Mouse (Mus musculus) midbrain, embryonic 16.5 days (tissue): ENCODE measurements at regions not wholly inside any gene's neighbourhood (a gene's known extent, or its start where the extent isn't known, plus 50 kb on each side); places are given as distances from the start of the nearest gene placed in this dataset.

ENCODE experiments used
- ATAC-seq: fragments of 200-750 bp; cut with Nextera tagmentation; 2 replicates; pipeline ENCODE4 v1.8.0; 2017; ENCODE audit warnings: moderate TSS enrichment
- H3K27ac ChIP-seq: fragments of 300-500 bp; sonication (generic); 2 replicates; pipeline ENCODE4 v1.5.1; 2014; ENCODE audit warnings: mild to moderate bottlenecking, low read length, mixed read lengths
- H3K27me3 ChIP-seq: fragments of 300-500 bp; sonication (generic); 2 replicates; pipeline ENCODE4 v1.6.1; 2014; ENCODE audit warnings: low read depth, low read length, mixed read lengths; ENCODE audit not compliant: control insufficient read depth, insufficient read depth
- H3K36me3 ChIP-seq: fragments of 300-500 bp; sonication (generic); 2 replicates; pipeline ENCODE4 v1.6.1; 2014; ENCODE audit warnings: mild to moderate bottlenecking, low read length, moderate library complexity, mixed read lengths; ENCODE audit not compliant: control insufficient read depth, insufficient read depth
- H3K4me1 ChIP-seq: fragments of 300-500 bp; sonication (generic); 2 replicates; pipeline ENCODE4 v1.6.1; 2014; ENCODE audit warnings: mild to moderate bottlenecking, low read length, mixed read lengths; ENCODE audit not compliant: control insufficient read depth, insufficient read depth
- H3K4me2 ChIP-seq: fragments of 300-500 bp; sonication (generic); 2 replicates; pipeline ENCODE4 v1.6.1; 2014; ENCODE audit warnings: mild to moderate bottlenecking, low read length, mixed read lengths
- H3K4me3 ChIP-seq: fragments of 300-500 bp; sonication (generic); 2 replicates; pipeline ENCODE4 v1.5.1; 2014; ENCODE audit warnings: low read depth, mild to moderate bottlenecking, low read length, moderate library complexity, mixed read lengths
- H3K9ac ChIP-seq: fragments of 300-500 bp; sonication (generic); 2 replicates; pipeline ENCODE4 v1.6.1; 2014; ENCODE audit warnings: low read depth, low read length, mixed read lengths
- H3K9me3 ChIP-seq: fragments of 300-500 bp; sonication (generic); replicated peaks from 2 replicates; pipeline ENCODE4 v1.6.1; 2014; ENCODE audit warnings: mild to moderate bottlenecking, low read length, mixed read lengths; ENCODE audit not compliant: control insufficient read depth, poor library complexity, severe bottlenecking
- WGBS: fragments of 180-500 bp; shearing (Covaris S2); extraction: QIAGEN DNeasy Blood & Tissue Kit; methylation state at CpG from one replicate; pipeline ENCODE4 v1.1.7; 2014; 5-methylcytosine and 5-hydroxymethylcytosine counted together

DNA sequence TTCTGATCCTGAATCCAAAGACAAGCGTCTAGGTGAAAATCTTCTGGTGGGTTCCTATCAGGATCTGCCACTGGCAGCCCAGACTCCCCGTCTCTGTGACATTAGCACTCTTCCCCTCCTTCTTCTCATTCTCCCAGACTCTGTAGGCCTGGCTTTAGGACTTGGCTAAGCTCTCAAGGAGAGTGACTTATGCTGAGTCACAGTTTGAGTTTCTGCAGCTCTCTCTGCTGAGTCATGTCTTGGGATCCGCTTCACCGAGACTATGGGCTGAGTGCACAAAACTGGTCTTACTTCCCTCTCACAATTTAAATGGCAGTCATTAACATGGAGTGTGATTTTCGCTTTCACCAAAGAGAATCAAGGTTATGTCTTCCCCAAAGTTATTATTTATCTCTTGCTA lies 85.2 kb upstream of the Oxgr1 start:
- 85% methylated on average over 5 of the region's 5 CpGs for WGBS
- no peak overlapping the region for H3K27ac ChIP-seq
- no peaks in the 10 kb centered on the region for H3K9me3 ChIP-seq
- no peak for ATAC-seq
- no peak overlapping the region for H3K9ac ChIP-seq
- H3K4me1 ChIP-seq = no peaks in the 10 kb centered on the region
- no peaks in the 10 kb centered on the region for H3K36me3 ChIP-seq
- no peak overlapping the region for H3K4me2 ChIP-seq
- no peak overlapping the region for H3K4me3 ChIP-seq
- H3K27me3 ChIP-seq = no peaks in the 10 kb centered on the region

DNA sequence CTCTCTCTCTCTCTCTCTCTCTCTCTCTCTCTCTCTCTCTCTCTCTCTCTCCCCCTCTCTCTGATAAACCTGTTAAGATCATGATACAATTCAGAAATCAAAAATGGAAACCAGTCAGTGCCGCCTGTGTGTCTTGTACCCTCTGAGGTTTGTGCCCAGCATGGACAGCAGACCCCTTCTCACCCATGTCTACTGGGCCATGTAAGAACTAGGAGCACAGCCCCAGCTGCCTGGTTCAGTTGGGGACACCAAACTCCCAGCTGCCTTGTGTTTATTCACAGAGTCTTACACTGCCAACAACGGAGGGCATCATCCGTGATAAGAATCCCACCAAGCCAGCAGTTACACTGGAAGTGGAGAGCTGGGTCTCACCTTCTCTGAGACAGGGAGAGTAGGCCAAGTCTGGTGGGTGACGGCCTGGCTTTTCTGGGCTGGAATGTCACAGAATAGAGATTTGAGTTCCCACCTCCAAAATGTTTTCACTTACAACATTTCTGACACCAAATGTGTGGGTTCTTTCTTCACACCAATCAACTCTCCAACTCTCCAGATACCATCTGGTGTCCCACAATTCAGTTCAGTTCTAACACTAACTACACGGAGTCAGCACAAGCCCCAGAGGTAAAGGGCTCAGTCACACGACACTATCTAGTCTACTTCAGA lies 92.2 kb upstream of the Oxgr1 start:
- WGBS = 86% methylated on average over 6 of the region's 6 CpGs
- no peak for ATAC-seq
- no peak overlapping the region for H3K4me3 ChIP-seq
- no peaks in the 10 kb centered on the region for H3K27me3 ChIP-seq
- no peaks in the 10 kb centered on the region for H3K9me3 ChIP-seq
- H3K9ac ChIP-seq = no peak overlapping the region
- no peaks in the 10 kb centered on the region for H3K36me3 ChIP-seq
- no peak overlapping the region for H3K4me2 ChIP-seq
- peaks cover 5% of the 10 kb centered on the region; the same call in 1 of the 2 replicates for H3K4me1 ChIP-seq
- H3K27ac ChIP-seq = no peak overlapping the region

DNA sequence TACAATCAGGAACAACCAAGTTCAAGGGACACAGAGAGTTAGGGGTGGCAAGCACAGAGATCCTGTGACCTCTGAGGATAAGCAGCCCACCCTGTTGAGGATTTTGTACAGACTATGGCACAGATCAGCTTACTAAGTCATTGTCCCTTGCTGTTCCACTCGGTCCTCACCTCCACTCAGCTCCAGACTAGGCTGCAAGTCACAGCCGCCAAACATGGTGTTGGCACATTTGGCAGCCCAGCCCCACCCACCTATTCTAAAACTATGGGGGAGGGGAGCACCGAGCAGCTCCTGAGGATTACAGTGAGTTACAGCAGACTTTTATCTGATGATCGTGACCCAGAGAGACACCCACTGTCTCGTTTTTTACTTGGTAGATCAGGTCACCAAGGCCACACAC lies 93.0 kb upstream of the Oxgr1 start:
- Histone ChIP-seq H3K36me3 (no peaks in the 10 kb centered on the region), H3K9me3 (no peaks in the 10 kb centered on the region), H3K27ac (no peak overlapping the region), H3K9ac (no peak overlapping the region), H3K4me3 (no peak overlapping the region), H3K4me2 (no peak overlapping the region), H3K27me3 (no peaks in the 10 kb centered on the region), H3K4me1 (peaks cover 7% of the 10 kb centered on the region; the same call in 1 of the 2 replicates)
- no peak for ATAC-seq
- 52% methylated on average over 5 of the region's 5 CpGs for WGBS

DNA sequence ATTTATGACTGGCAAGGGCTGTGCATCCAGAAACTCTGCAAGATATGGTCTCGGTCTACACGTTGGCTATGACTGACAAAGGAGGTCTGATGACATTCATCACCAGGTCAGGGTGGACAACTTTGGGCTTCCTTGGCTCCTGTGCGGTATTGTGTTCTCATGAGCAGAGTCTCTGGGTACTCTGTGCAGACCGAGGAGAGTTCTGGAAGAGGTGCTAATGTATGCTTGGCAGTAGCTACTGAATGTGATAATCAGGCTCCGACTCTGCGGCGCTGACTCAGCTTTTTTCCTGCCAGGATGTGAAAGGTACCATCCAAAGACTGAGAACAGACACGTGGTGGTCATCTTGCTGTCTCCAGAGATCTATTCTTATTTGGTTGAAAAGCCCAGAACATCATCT lies 94.5 kb upstream of the Oxgr1 start:
- Histone ChIP-seq H3K4me1 (peaks cover 15% of the 10 kb centered on the region), H3K9me3 (no peaks in the 10 kb centered on the region), H3K36me3 (no peaks in the 10 kb centered on the region), H3K4me3 (no peak overlapping the region), H3K9ac (no peak overlapping the region), H3K4me2 (no peak overlapping the region), H3K27me3 (no peaks in the 10 kb centered on the region), H3K27ac (no peak overlapping the region)
- 87% methylated on average over 8 of the region's 8 CpGs for WGBS
- ATAC-seq = no peak

DNA sequence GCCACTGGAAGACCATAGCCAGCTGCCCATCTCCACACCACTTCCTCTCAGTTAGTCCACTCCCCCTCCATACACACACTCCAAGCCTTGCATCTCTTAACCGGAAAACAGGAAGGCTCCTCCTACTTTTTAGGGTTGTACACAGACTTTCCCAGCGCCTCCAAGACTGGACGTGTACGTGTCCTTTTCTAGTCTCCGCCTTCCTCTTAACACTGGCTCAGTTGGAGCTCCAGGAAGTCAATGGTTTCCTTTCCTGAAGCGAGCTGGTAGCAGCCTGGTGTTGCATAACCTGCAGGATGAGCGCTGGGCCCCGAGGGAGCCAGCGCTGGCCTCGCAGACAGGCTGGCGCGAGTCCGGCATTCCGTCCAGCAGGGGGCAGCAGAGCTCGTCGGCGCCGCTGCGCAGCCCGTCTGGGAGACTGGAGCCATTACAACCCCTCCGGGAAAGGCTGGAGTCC lies 95.5 kb upstream of the Oxgr1 start:
- H3K27ac ChIP-seq = no peak overlapping the region
- peak; percentile 85 for ATAC-seq
- peaks cover 15% of the 10 kb centered on the region for H3K4me1 ChIP-seq
- peak overlapping the region; percentile 29 for H3K4me3 ChIP-seq
- H3K9me3 ChIP-seq = no peaks in the 10 kb centered on the region
- H3K36me3 ChIP-seq = no peaks in the 10 kb centered on the region
- H3K4me2 ChIP-seq = peak overlapping the region; percentile 44
- H3K27me3 ChIP-seq = no peaks in the 10 kb centered on the region
- 1% methylated on average over 21 of the region's 21 CpGs for WGBS
- H3K9ac ChIP-seq = no peak overlapping the region

DNA sequence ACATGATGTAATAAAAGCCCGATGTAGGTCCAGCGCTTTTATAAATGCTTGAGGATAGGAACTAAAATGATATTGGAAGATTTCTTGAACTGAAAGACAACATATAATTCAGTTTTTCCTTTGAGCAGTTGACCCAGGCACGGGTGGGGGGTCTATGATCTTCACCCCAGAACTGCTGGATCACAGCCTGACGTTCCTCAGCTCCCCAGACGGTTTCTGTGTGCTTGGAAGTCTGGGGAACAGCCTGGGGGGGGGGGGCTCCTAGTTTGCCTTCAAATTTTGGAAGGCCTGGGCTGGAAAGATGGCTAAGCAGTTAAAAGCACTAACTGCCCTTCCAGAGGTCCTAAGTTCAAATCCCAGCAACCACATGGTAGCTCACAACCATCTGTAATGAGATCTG lies 96.3 kb upstream of the Oxgr1 start:
- Histone ChIP-seq H3K4me2 (no peak overlapping the region), H3K27me3 (no peaks in the 10 kb centered on the region), H3K4me3 (no peak overlapping the region), H3K9ac (no peak overlapping the region), H3K27ac (no peak overlapping the region), H3K4me1 (peaks cover 15% of the 10 kb centered on the region), H3K36me3 (no peaks in the 10 kb centered on the region), H3K9me3 (no peaks in the 10 kb centered on the region)
- WGBS = 61% methylated on average over 5 of the region's 5 CpGs
- ATAC-seq = no peak

DNA sequence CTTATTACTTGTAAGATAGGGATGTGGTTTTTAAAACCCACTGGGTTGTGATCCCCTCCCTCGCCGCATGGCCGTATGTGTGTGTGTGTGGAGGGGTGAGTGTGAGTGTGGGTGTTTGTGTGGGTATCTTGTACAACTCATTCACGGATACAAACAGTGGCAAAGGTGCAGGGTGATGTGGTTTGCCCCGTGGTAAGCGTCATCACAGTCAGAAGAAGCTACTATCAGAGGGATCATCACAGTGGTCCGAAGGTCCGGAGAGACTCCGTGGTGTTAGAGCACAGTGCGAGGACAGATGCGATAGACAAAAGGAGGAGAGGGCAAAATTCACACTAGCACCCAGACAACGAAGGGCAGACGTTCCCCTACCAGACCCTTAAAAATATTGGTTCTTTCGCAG lies 97.0 kb upstream of the Oxgr1 start:
- H3K27ac ChIP-seq = no peak overlapping the region
- 85% methylated on average over 14 of the region's 14 CpGs for whole genome bisulfite sequencing
- no peak overlapping the region for H3K4me2 ChIP-seq

DNA sequence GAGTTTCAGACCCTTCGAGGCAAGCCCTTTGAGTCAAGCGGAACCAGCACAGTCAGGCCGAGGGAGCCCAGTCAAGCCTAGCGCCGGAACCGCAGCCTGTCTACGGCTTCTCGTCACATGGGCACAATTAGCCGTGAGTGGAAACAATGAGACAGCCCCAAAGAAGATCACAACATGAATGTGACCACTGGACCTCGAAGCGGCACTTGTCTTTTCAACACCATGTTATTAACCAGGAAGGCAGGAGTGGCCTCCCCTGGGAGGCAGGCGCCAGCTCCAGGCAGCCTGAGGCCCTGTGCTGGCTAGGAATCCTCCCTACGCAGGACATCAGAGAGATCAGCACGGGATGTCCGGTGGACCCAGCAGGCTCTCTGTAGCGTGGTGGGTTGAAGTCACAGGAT lies 97.4 kb upstream of the Oxgr1 start:
- no peaks in the 10 kb centered on the region for H3K36me3 ChIP-seq
- ATAC-seq = no peak

More for the DNA sequence above, 97.0 kb upstream of the Oxgr1 start:
- Histone ChIP-seq H3K27me3 (no peaks in the 10 kb centered on the region), H3K36me3 (no peaks in the 10 kb centered on the region), H3K4me3 (no peak overlapping the region), H3K9ac (no peak overlapping the region), H3K4me1 (peaks cover 15% of the 10 kb centered on the region), H3K9me3 (no peaks in the 10 kb centered on the region)
- no peak for ATAC-seq

DNA sequence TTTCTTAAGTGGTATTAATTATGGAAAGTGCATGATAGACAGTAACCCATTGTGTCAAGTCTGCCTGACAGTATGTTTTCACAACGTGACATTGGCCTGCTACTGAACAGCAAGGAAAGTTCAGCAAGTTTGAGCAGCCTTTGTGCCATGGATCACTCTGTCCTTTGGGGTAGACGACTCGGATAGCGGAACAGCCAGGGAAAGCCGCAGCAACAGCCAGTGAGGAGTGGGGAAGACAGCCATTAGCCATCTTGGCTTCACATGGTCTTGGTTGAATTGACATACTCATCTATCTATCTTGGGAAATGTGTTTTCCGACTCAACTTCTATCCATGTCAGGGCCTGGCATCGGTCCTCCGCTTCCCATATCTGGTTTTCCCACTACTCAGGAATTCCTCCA lies 98.0 kb upstream of the Oxgr1 start:
- H3K9ac ChIP-seq = no peak overlapping the region
- no peak overlapping the region for H3K4me3 ChIP-seq
- H3K9me3 ChIP-seq = no peaks in the 10 kb centered on the region
- H3K4me1 ChIP-seq = peaks cover 15% of the 10 kb centered on the region
- no peak overlapping the region for H3K27ac ChIP-seq
- H3K27me3 ChIP-seq = no peaks in the 10 kb centered on the region
- no peaks in the 10 kb centered on the region for H3K36me3 ChIP-seq
- H3K4me2 ChIP-seq = no peak overlapping the region
- no peak for ATAC-seq
- 85% methylated on average over 8 of the region's 8 CpGs for WGBS

More for the DNA sequence above, 97.4 kb upstream of the Oxgr1 start:
- H3K4me2 ChIP-seq = no peak overlapping the region
- H3K9me3 ChIP-seq = no peaks in the 10 kb centered on the region
- H3K4me3 ChIP-seq = no peak overlapping the region
- no peak overlapping the region for H3K27ac ChIP-seq
- no peaks in the 10 kb centered on the region for H3K27me3 ChIP-seq
- no peak overlapping the region for H3K9ac ChIP-seq
- WGBS = 38% methylated on average over 16 of the region's 16 CpGs
- peaks cover 15% of the 10 kb centered on the region for H3K4me1 ChIP-seq
